Mouse (Mus musculus) limb, embryonic 10.5 days (tissue): Measurements from ENCODE around the gene Olfr1130. TPM values are rescaled to one million over a fixed set of nuclear protein-coding genes. Genes with fewer than 3 reads are reported as not detected.
"Not testable (repeated sequence)": the region's sequence is repeated elsewhere in the genome, so short reads cannot be mapped to it uniquely, and the experiment has no call there.

Source experiments
- DNase-seq: peaks from one replicate; pipeline ENCODE4 v3.0.0-alpha.2; 2017; ENCODE audit warnings: low spot score
- H3K27ac ChIP-seq: fragments of 300-500 bp; sonication (generic); 2 replicates; pipeline ENCODE4 v1.5.1; 2016; ENCODE audit warnings: mild to moderate bottlenecking
- H3K27me3 ChIP-seq: fragments of 300-500 bp; sonication (generic); 2 replicates; pipeline ENCODE4 v1.6.1; 2016; ENCODE audit warnings: low read depth, mild to moderate bottlenecking; ENCODE audit not compliant: poor library complexity, severe bottlenecking
- H3K36me3 ChIP-seq: fragments of 300-500 bp; sonication (generic); 2 replicates; pipeline ENCODE4 v1.6.1; 2016; ENCODE audit warnings: mild to moderate bottlenecking, moderate library complexity
- H3K4me1 ChIP-seq: fragments of 300-500 bp; sonication (generic); 2 replicates; pipeline ENCODE4 v1.6.1; 2016
- H3K4me3 ChIP-seq: fragments of 300-500 bp; sonication (generic); 2 replicates; pipeline ENCODE4 v1.5.1; 2016; ENCODE audit warnings: mild to moderate bottlenecking, moderate library complexity
- H3K9me3 ChIP-seq: fragments of 300-500 bp; sonication (generic); replicated peaks from 2 replicates; pipeline ENCODE4 v1.6.1; 2016; ENCODE audit warnings: mild to moderate bottlenecking
- WGBS: fragments of 180-500 bp; shearing (Covaris S2); methylation state at CpG from one replicate; pipeline ENCODE4 v1.1.7; 2016; 5-methylcytosine and 5-hydroxymethylcytosine counted together
- polyA plus RNA-seq: library from polyadenylated mRNA; unstranded; fragments of >200 nt; fragmentation: Nextera tagmentation; extraction: Ambion mirVana; gene quantifications from 2 replicates; pipeline ENCODE4 v1.2.1, GENCODE M21; 2016

The Olfr1130 gene
- not detected in 2 replicates for polyA plus RNA-seq

DNA sequence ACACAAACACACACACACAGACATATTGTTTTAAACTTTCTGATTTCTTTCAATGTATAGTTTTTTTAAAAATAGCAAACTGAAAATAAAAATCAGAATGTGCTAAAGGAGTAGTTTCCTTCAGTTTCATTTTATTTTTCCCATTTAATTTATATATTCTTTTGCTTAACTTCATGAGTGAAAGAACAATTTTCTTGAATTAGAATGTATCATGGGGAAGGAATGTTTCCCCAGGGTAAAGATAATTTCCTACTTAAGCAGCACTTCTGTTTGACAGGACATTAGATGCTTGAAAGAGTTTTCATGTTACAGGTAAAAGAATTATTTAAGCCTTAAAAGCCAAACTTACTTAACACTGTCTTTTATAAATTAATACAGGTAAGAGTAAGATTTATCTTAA lies at the start of gene Olfr1130:
Olfr1130 (plus strand) TSS at position 301 of the 400 bp plus-strand sequence.
- H3K27me3 ChIP-seq, H3K9me3 ChIP-seq, H3K4me1 ChIP-seq, DNase-seq, H3K27ac ChIP-seq, H3K4me3 ChIP-seq, H3K36me3 ChIP-seq: not testable (repeated sequence)

DNA sequence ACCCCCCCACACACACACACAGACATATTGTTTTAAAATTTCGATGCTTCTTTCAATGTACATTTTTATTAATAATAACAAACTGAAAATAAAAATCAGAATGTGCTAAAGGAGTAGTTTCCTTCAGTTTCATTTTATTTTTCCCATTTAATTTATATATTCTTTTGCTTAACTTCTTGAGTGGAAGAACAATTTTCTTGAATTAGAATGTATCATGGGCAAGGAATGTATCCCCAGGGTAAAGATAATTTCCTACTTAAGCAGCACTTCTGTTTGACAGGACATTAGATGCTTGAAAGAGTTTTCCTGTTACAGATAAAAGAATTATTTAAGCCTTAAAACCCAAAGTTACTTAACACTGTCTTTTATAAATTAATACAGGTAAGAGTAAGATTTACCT lies 32.4 kb upstream of the Olfr1130 start, which contains the start of gene Olfr1129:
Olfr1129 (plus strand) TSS at position 301 of the 400 bp plus-strand sequence.
- not testable (repeated sequence) for DNase-seq, H3K27me3 ChIP-seq, H3K36me3 ChIP-seq, H3K9me3 ChIP-seq, H3K4me1 ChIP-seq, H3K4me3 ChIP-seq, H3K27ac ChIP-seq
- 75% methylated on average over 1 of the region's 1 CpGs for WGBS

DNA sequence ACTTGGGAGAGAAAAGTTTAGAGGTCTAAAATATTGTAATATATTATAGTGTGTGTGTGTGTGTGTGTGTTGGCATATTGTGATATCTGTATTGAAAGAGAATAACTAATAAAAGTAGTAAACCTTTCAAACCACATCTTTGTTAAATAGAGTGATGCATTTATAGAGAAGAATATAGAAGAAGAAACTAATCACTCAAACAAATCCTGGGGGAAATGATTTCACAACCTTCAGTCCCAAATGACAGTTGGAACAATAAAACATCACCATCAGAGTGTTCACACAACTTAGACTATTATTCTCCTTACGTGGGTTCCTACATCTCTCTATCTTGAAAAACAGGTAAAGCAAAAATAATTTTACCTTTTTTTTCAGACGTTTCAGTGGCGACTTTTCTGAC lies 20.8 kb downstream of the Olfr1130 start, which contains the start of gene Olfr1131:
Olfr1131 (plus strand) TSS at position 301 of the 400 bp plus-strand sequence.
- 72% methylated on average over 3 of the region's 3 CpGs for WGBS
- DNase-seq: no peak
- H3K27me3 ChIP-seq: no peaks in the 10 kb centered on the region
- H3K36me3 ChIP-seq: no peaks in the 10 kb centered on the region
- H3K27ac ChIP-seq: no peak within 1 kb of the TSS
- H3K9me3 ChIP-seq: no peaks in the 10 kb centered on the region
- no peaks in the 10 kb centered on the region for H3K4me1 ChIP-seq
- H3K4me3 ChIP-seq: no peak within 1 kb of the TSS

DNA sequence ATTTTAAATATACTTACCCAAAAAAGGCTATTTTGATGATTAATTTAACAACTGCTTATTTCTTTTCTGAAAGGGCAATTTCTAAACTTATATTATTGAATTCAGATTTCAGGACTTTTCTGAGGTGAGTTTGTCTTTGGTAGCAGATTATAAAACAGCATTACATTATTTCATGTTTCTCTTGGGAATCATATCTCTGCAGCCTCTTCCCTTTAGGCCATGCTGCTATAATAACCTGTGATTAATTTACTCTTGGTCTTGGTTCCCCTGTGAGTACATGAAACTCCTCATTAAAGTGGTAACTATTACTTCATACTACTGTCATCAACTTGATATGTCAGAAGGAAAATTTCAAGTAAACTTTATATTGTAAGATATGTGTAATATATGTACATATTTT lies 31.4 kb downstream of the Olfr1130 start, which contains the start of gene Olfr1132:
Olfr1132 (minus strand) TSS at position 101 of the 400 bp plus-strand sequence.
- Histone ChIP-seq H3K27me3 (no peaks in the 10 kb centered on the region), H3K36me3 (no peaks in the 10 kb centered on the region), H3K27ac (no peak within 1 kb of the TSS), H3K4me3 (no peak within 1 kb of the TSS), H3K4me1 (no peaks in the 10 kb centered on the region), H3K9me3 (no peaks in the 10 kb centered on the region)
- no peak for DNase-seq

DNA sequence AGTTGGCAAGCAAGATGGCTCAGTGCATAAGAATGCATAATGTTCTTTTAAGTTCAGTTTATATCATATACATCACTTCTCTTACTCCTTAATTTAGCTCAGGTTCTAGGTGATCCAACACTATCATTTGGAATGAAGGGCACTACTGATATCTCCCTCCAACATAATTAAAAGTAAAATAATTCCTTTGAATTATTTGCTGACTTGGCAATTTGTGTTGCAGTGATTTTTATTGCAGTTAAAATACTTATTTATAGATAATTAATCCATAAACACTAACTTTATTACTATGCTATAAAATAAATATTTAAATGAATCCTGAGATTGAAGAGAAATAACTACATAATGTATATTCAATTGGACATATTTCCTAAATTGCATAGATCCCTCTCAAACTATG lies 36.4 kb downstream of the Olfr1130 start:
- Histone ChIP-seq H3K27ac (no peak overlapping the region), H3K27me3 (no peaks in the 10 kb centered on the region), H3K4me3 (no peak overlapping the region), H3K4me1 (no peaks in the 10 kb centered on the region), H3K9me3 (no peaks in the 10 kb centered on the region), H3K36me3 (no peaks in the 10 kb centered on the region)
- DNase-seq: no peak

DNA sequence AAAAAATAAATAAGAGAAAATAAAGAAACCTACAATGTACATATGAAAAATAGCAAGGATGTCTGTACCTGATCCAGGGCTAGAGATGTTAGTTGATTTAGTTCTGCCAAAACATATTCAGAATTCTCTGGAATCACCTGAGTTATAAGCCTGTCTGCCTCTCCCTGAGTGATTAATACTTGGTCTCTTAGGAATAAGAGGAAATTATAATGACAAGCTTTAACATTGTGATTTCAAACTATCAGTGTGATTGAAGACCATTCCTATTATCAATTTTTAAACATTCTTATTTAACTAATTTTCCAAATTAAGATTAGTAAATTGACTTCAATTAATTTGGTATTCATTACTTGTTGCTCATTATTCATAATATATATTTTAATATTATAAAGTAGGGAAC lies 41.3 kb downstream of the Olfr1130 start, which contains the start of gene Olfr1133:
Olfr1133 (minus strand) TSS at position 101 of the 400 bp plus-strand sequence.
- H3K27ac ChIP-seq: no peak within 1 kb of the TSS
- no peak within 1 kb of the TSS for H3K4me3 ChIP-seq
- H3K36me3 ChIP-seq: no peaks in the 10 kb centered on the region
- no peaks in the 10 kb centered on the region for H3K4me1 ChIP-seq
- DNase-seq: no peak
- H3K27me3 ChIP-seq: no peaks in the 10 kb centered on the region
- no peaks in the 10 kb centered on the region for H3K9me3 ChIP-seq

DNA sequence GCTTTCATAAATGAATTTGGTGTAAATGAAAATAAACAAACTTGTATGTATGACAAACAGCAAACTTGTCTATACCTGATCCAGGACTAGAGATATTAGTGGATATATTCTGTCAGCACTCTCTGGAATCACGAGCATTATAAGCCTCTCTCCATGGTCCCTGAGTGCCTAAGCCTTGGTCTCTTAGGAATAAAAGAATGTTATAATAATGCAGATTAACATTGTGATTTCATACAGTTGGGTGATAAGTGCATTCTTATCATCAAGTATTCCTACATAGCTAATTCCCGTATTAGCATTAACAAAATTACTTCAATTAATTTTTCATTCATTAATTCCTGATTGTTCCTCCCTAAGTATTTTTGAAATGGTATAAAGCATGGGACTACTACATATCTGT lies 52.3 kb downstream of the Olfr1130 start, which contains the start of gene Olfr1134:
Olfr1134 (minus strand) TSS at position 101 of the 400 bp plus-strand sequence.
- Histone ChIP-seq H3K9me3 (no peaks in the 10 kb centered on the region), H3K36me3 (no peaks in the 10 kb centered on the region), H3K27ac (no peak within 1 kb of the TSS), H3K4me3 (no peak within 1 kb of the TSS), H3K27me3 (no peaks in the 10 kb centered on the region), H3K4me1 (no peaks in the 10 kb centered on the region)
- WGBS: 90% methylated on average over 2 of the region's 2 CpGs
- DNase-seq: no peak

Other genes with a start within 250 kb of the Olfr1130 start
- gene Olfr1121, start 236.3 kb upstream of the Olfr1130 start, polyA plus RNA-seq: not detected in 2 replicates
- gene Olfr1122, start 220.4 kb upstream of the Olfr1130 start, polyA plus RNA-seq: not detected in 2 replicates
- gene Olfr1123, start 189.6 kb upstream of the Olfr1130 start, polyA plus RNA-seq: not detected in 2 replicates
- 0.06 and 0.11 TPM in 2 replicates for gene Olfr1124, start 175.9 kb upstream of the Olfr1130 start, polyA plus RNA-seq
- not detected in 2 replicates for gene Olfr1126, start 152.2 kb upstream of the Olfr1130 start, polyA plus RNA-seq
- not detected in 2 replicates for gene Pramel7, start 109.1 kb upstream of the Olfr1130 start, polyA plus RNA-seq
- gene Pramel6, start 99.6 kb upstream of the Olfr1130 start, polyA plus RNA-seq: not detected in 2 replicates
- gene Olfr153, start 74.4 kb upstream of the Olfr1130 start, polyA plus RNA-seq: not detected in 2 replicates
- gene Olfr1128, start 60.7 kb upstream of the Olfr1130 start, polyA plus RNA-seq: not detected in 2 replicates
- not detected in 2 replicates for gene Olfr1129, start 32.3 kb upstream of the Olfr1130 start, polyA plus RNA-seq
- gene Olfr1131, start 20.9 kb downstream of the Olfr1130 start, polyA plus RNA-seq: not detected in 2 replicates
- not detected in 2 replicates for gene Olfr1132, start 31.3 kb downstream of the Olfr1130 start, polyA plus RNA-seq
- not detected in 2 replicates for gene Olfr1133, start 41.2 kb downstream of the Olfr1130 start, polyA plus RNA-seq
- not detected in 2 replicates for gene Olfr1134, start 52.2 kb downstream of the Olfr1130 start, polyA plus RNA-seq
- not detected in 2 replicates for gene Olfr1135, start 67.5 kb downstream of the Olfr1130 start, polyA plus RNA-seq
- gene Olfr1136, start 87.7 kb downstream of the Olfr1130 start, polyA plus RNA-seq: not detected in 2 replicates
- not detected in 2 replicates for gene Olfr1137, start 107.0 kb downstream of the Olfr1130 start, polyA plus RNA-seq
- gene Olfr1138, start 133.8 kb downstream of the Olfr1130 start, polyA plus RNA-seq: not detected in 2 replicates
- gene Olfr1140, start 137.5 kb downstream of the Olfr1130 start, polyA plus RNA-seq: not detected in 2 replicates
- not detected in 2 replicates for gene Olfr1141, start 147.8 kb downstream of the Olfr1130 start, polyA plus RNA-seq
- gene Olfr152, start 173.3 kb downstream of the Olfr1130 start, polyA plus RNA-seq: not detected in 2 replicates
- gene Olfr1143, start 194.4 kb downstream of the Olfr1130 start, polyA plus RNA-seq: not detected in 2 replicates
- not detected in 2 replicates for gene Olfr1145, start 203.6 kb downstream of the Olfr1130 start, polyA plus RNA-seq
- gene Olfr1148, start 224.3 kb downstream of the Olfr1130 start, polyA plus RNA-seq: not detected in 2 replicates
- not detected in 2 replicates for gene Olfr1150-ps1, start 237.8 kb downstream of the Olfr1130 start, polyA plus RNA-seq
- not detected in 2 replicates for gene Olfr1151, start 249.7 kb downstream of the Olfr1130 start, polyA plus RNA-seq